ENCODE assay signal across 18 mouse cellular contexts in genomic region chr7:82733995-82734394, GRCm38 (mm10).
"Had no signal": no experiment of that assay in that cellular context is flagged by ENCODE, and none has a peak within 500 bp of the region (broad histone marks: within the 10 kb centered on the region; RNA-seq: fewer than 3 reads in every experiment).

No protein-coding gene starts in this region.

- H3K36me3 ChIP-seq: liver, embryonic 13.5 days; neural tube, embryonic 13.5 days had no signal

- H3K27me3 ChIP-seq: liver, embryonic 13.5 days; megakaryocyte, embryonic 14.5 days; neural tube, embryonic 13.5 days had no signal

- DNase-seq: kidney, adult 18-20 months; kidney, postnatal 25 days; liver, embryonic 13.5 days; lung, adult 2 months; lung, postnatal 14 days; midbrain, embryonic 14.5 days; retina, postnatal 1 day; thymus, adult 2 months; thymus, postnatal 14 days; thymus, postnatal 4 days had no signal

- H3K9me3 ChIP-seq: liver, embryonic 13.5 days; neural tube, embryonic 13.5 days had no signal

- H3K4me3 ChIP-seq: layer of hippocampus, adult 2 months; left cerebral cortex, adult 2 months; liver, embryonic 13.5 days; neural tube, embryonic 13.5 days had no signal

- H3K4me2 ChIP-seq: liver, embryonic 13.5 days; midbrain, embryonic 11.5 days; neural tube, embryonic 13.5 days had no signal

- H3K9ac ChIP-seq: liver, embryonic 13.5 days; neural tube, embryonic 13.5 days had no signal

- H3K27ac ChIP-seq: kidney, postnatal 0 days; layer of hippocampus, adult 2 months; liver, embryonic 13.5 days; macrophage; neural tube, embryonic 13.5 days; stomach, postnatal 0 days had no signal

- H3K4me1 ChIP-seq: neural tube, embryonic 13.5 days had no signal
